ENCODE assay signal across 8 mouse cellular contexts in the genomic region with DNA sequence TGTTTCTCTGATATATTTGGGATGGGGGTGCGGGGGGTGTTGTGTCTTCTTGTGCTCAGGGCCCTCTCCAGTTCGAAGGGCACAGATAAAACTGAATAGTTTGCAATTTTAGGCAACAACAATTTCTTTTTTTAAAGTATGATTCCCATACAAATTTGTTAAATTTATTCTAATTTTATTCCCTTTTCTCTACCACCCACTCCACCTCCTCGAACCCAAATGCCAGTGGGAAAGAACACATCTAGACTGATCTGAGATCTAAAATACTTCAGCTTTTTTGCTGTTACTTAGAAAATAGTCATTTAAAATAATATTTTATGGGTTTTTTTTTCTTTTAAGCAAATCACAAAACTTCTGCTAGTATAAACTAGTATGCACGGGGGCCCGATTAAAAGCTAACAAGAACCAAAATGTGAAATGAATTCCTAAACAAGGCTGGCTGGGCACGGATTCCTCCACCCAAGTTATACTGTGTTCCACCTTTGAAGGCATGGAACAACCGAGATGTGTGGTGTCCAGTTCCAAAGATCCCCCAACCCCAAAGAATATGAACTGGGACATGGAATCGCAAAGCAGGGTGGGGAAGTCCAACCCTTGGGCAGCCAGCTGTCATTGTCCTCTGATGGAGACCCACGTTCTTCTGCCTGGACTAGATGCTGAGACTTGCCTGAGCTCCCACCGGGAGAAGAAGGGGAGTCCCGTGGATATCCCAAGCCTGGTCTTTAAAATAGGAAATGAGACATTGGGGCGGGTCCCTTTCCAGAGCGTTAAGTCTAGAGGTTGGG. TPM values are rescaled to one million over a fixed set of nuclear protein-coding genes. Genes with fewer than 3 reads are reported as not detected.
A peak's percentile ranks its signal among the peaks of the same experiment; 100 is the strongest.
DNase-seq lines count a peak whose midpoint lies in the region; ATAC-seq and TF ChIP-seq lines count a peak whose summit lies in the region.
"Had no signal": no experiment of that assay in that cellular context is flagged by ENCODE, and none has a peak within 500 bp of the region (broad histone marks: within the 10 kb centered on the region; RNA-seq: fewer than 3 reads in every experiment).

No protein-coding gene starts in this region.

- no peak for DNase-seq in kidney, adult 2 months
- peak; percentile 11 for DNase-seq in ES-CJ7 (ENCODE audit: low read depth, low spot score)
- DNase-seq in frontal cortex, postnatal 14 days (ENCODE audit: low spot score in 2 of 2) = no peak
- DNase-seq: gastrocnemius, adult 2 months had no signal

- H3K9me3 ChIP-seq in kidney, embryonic 14.5 days (ENCODE audit: control insufficient read depth, low read length) = no peaks in the 10 kb centered on the region; the same call in 1 of the 2 replicates
- H3K9me3 ChIP-seq in intestine, embryonic 16.5 days (ENCODE audit: control insufficient read depth, low read length) = peaks cover 4% of the 10 kb centered on the region; the same call in 1 of the 2 replicates

- no peak for TF ChIP-seq POLR2A in kidney, adult 2 months (IDR thresholded peaks at IDR 0.05; ENCODE audit: low read depth, low read length)
- 0 out of 2 replicates have a peak, but pooled peaks have one; percentile 4 for TF ChIP-seq POLR2A in cortical plate, adult 2 months (IDR thresholded peaks at IDR 0.05; ENCODE audit: extremely low read depth, insufficient read depth, low read length)

- no peak overlapping the region for H3K4me3 ChIP-seq in kidney, embryonic 14.5 days (ENCODE audit: low read length)
- no peak overlapping the region for H3K4me3 ChIP-seq in kidney, adult 2 months (ENCODE audit: insufficient read depth, low read depth, low read length)
- H3K4me3 ChIP-seq in cortical plate, adult 2 months (ENCODE audit: insufficient read depth, low read length) = peak overlapping the region; percentile 82
- H3K4me3 ChIP-seq in intestine, embryonic 16.5 days (ENCODE audit: low read length) = peak overlapping the region; percentile 50; the same call in 1 of the 2 replicates

- no peak for TF ChIP-seq CTCF in kidney, adult 2 months (conservative IDR thresholded peaks at IDR 0.05; ENCODE audit: insufficient read depth, insufficient read length, low read depth, low read length)
- TF ChIP-seq CTCF in cortical plate, adult 2 months (IDR thresholded peaks at IDR 0.05; ENCODE audit: extremely low read depth, insufficient read depth, low read length) = no peak

- H3K4me1 ChIP-seq in kidney, embryonic 14.5 days (ENCODE audit: control insufficient read depth, insufficient read depth, low read length) = 0 out of 2 replicates have a peak, but pooled peaks cover 5% of the 10 kb centered on the region
- no peaks in the 10 kb centered on the region for H3K4me1 ChIP-seq in kidney, adult 2 months (ENCODE audit: control insufficient read depth, insufficient read depth, low read length)
- H3K4me1 ChIP-seq in cortical plate, adult 2 months (ENCODE audit: control insufficient read depth, insufficient read depth, low read length) = peaks cover 3% of the 10 kb centered on the region
- 0 out of 2 replicates have a peak, but pooled peaks cover 5% of the 10 kb centered on the region for H3K4me1 ChIP-seq in intestine, embryonic 16.5 days (ENCODE audit: control insufficient read depth, insufficient read depth, low read length)

- no peak overlapping the region for H3K9ac ChIP-seq in kidney, embryonic 14.5 days (ENCODE audit: low read depth, low read length)
- no peak overlapping the region for H3K9ac ChIP-seq in intestine, embryonic 16.5 days (ENCODE audit: low read depth, low read length)

- H3K4me2 ChIP-seq in kidney, embryonic 14.5 days (replicated peaks; ENCODE audit: low read depth, low read length) = peak overlapping the region; percentile 93; the same call in 1 of the 2 replicates
- no peak overlapping the region for H3K4me2 ChIP-seq in intestine, embryonic 16.5 days (ENCODE audit: low read depth, low read length)

- ATAC-seq in kidney, embryonic 14.5 days (ENCODE audit: low FRiP score, low TSS enrichment) = no peak
- ATAC-seq in intestine, embryonic 16.5 days = no peak
- no peak for ATAC-seq in erythroblast, adult 5-6 weeks (replicated peaks; ENCODE audit: low FRiP score, poor library complexity, severe bottlenecking)

- no peak overlapping the region for H3K27ac ChIP-seq in kidney, embryonic 14.5 days (ENCODE audit: low read depth, low read length)
- no peak overlapping the region for H3K27ac ChIP-seq in kidney, adult 2 months (ENCODE audit: insufficient read depth, low read depth, low read length)
- peak overlapping the region; percentile 92 for H3K27ac ChIP-seq in cortical plate, adult 2 months (ENCODE audit: insufficient read depth, low read length)
- no peak overlapping the region for H3K27ac ChIP-seq in intestine, embryonic 16.5 days (ENCODE audit: low read length)
- H3K27ac ChIP-seq: gastrocnemius, adult 2 months had no signal

- 59% methylated on average over 13 of the region's 13 CpGs for WGBS in kidney, embryonic 14.5 days
- WGBS in kidney, adult 2 months = 63% methylated on average over 13 of the region's 13 CpGs
- 61% methylated on average over 13 of the region's 13 CpGs for WGBS in intestine, embryonic 16.5 days

- no peaks in the 10 kb centered on the region for H3K36me3 ChIP-seq in kidney, embryonic 14.5 days (ENCODE audit: control insufficient read depth, insufficient read depth, low read length)
- H3K36me3 ChIP-seq in kidney, adult 2 months (ENCODE audit: control insufficient read depth, insufficient read depth, low read length) = no peaks in the 10 kb centered on the region
- no peaks in the 10 kb centered on the region for H3K36me3 ChIP-seq in intestine, embryonic 16.5 days (ENCODE audit: control insufficient read depth, insufficient read depth, low read length)

- H3K27me3 ChIP-seq in kidney, embryonic 14.5 days (ENCODE audit: control insufficient read depth, insufficient read depth, low read length) = peaks cover 6% of the 10 kb centered on the region
- H3K27me3 ChIP-seq in kidney, adult 2 months (replicated peaks; ENCODE audit: control insufficient read depth, insufficient read depth, low read length) = 0 out of 2 replicates have a peak, but pooled peaks cover 2% of the 10 kb centered on the region
- peaks cover 12% of the 10 kb centered on the region for H3K27me3 ChIP-seq in intestine, embryonic 16.5 days (replicated peaks; ENCODE audit: control insufficient read depth, insufficient read depth, low read length)

RNA-seq across cellular contexts. Expression of a gene that starts 1.7 kb away (rescaled TPM):
- polyA plus RNA-seq in kidney, embryonic 14.5 days (2014; fragmentation: Nextera tagmentation; extraction: Ambion mirVana) = 0.18 and 0.23 TPM in 2 replicates
- polyA plus RNA-seq in kidney, adult 2 months (2012; rRNA removed) = 0.08 and 0.10 TPM in 2 replicates
- 183 and 184 TPM in 2 replicates for polyA plus RNA-seq in cortical plate, adult 2 months (2012; rRNA removed)
- 0.46 and 0.47 TPM in 2 replicates for polyA plus RNA-seq in intestine, embryonic 16.5 days (2015; fragmentation: Nextera tagmentation; extraction: Ambion mirVana)
- not detected in 2 replicates for total RNA-seq in erythroblast, adult 5-6 weeks (2015; ENCODE audit: low replicate concordance)
- 0.17 and 0.28 TPM in 2 replicates for total RNA-seq in erythroblast, adult 5-6 weeks (2017; ENCODE audit: low replicate concordance)

RNA-seq across cellular contexts. Expression of a gene that starts 53.6 kb away (rescaled TPM):
- polyA plus RNA-seq in kidney, embryonic 14.5 days (2014; fragmentation: Nextera tagmentation; extraction: Ambion mirVana) = 5.9 and 10.0 TPM in 2 replicates
- polyA plus RNA-seq in kidney, adult 2 months (2012; rRNA removed) = 1.9 and 4.7 TPM in 2 replicates
- polyA plus RNA-seq in cortical plate, adult 2 months (2012; rRNA removed) = 3.2 and 3.3 TPM in 2 replicates
- 2.7 and 2.9 TPM in 2 replicates for polyA plus RNA-seq in intestine, embryonic 16.5 days (2015; fragmentation: Nextera tagmentation; extraction: Ambion mirVana)
- total RNA-seq in erythroblast, adult 5-6 weeks (2015; ENCODE audit: low replicate concordance) = 15.9 and 18.4 TPM in 2 replicates
- total RNA-seq in erythroblast, adult 5-6 weeks (2017; ENCODE audit: low replicate concordance) = 23.1 and 25.4 TPM in 2 replicates

Comparison
In these comparisons a context has a peak if more than half of its experiments do, and no peak if none do; other contexts are left out.
1. H3K4me3 ChIP-seq: peak in cortical plate, adult 2 months (single experiment) and intestine, embryonic 16.5 days (single experiment); none in kidney, embryonic 14.5 days (single experiment) and kidney, adult 2 months (single experiment).
2. RNA of a gene that starts 1.7 kb away (polyA plus RNA-seq): 183 to 184 TPM in cortical plate, adult 2 months; 0.46 to 0.47 TPM in intestine, embryonic 16.5 days, 0.18 to 0.23 TPM in kidney, embryonic 14.5 days and 0.08 to 0.10 TPM in kidney, adult 2 months; every median in the first group is over 100 times any median in the second.